Mouse (Mus musculus): ENCODE measurements around the gene Pck1. TPM values are rescaled to one million over a fixed set of nuclear protein-coding genes. Genes with fewer than 3 reads are reported as not detected.

Pck1 gene
- polyA plus RNA-seq, 1 experiment from 2014 or later, result not detected

GRCm38 (mm10) chr2:173204671-173205070 lies 51.8 kb downstream of the Pck1 start:
- no peak overlapping the region for H3K4me2 ChIP-seq (replicated peaks)
- 0 out of 2 replicates have a peak, but pooled peaks cover 4% of the 10 kb centered on the region for H3K9me3 ChIP-seq (ENCODE audit: control insufficient read depth, low read length)
- no peak overlapping the region for H3K4me3 ChIP-seq (replicated peaks; ENCODE audit: low read length)
- H3K27ac ChIP-seq, result no peak overlapping the region
- 62% methylated on average over 4 of the region's 4 CpGs for WGBS
- ATAC-seq (ENCODE audit: low FRiP score), result no peak
- no peaks in the 10 kb centered on the region for H3K36me3 ChIP-seq (replicated peaks; ENCODE audit: control insufficient read depth, insufficient read depth)
- no peak for DNase-seq (ENCODE audit: low spot score)
- H3K27me3 ChIP-seq (ENCODE audit: control insufficient read depth, insufficient read depth, low read length), result no peaks in the 10 kb centered on the region
- no peak overlapping the region for H3K9ac ChIP-seq
- H3K4me1 ChIP-seq (replicated peaks; ENCODE audit: control insufficient read depth, insufficient read depth, low read length), result no peaks in the 10 kb centered on the region

DNA sequence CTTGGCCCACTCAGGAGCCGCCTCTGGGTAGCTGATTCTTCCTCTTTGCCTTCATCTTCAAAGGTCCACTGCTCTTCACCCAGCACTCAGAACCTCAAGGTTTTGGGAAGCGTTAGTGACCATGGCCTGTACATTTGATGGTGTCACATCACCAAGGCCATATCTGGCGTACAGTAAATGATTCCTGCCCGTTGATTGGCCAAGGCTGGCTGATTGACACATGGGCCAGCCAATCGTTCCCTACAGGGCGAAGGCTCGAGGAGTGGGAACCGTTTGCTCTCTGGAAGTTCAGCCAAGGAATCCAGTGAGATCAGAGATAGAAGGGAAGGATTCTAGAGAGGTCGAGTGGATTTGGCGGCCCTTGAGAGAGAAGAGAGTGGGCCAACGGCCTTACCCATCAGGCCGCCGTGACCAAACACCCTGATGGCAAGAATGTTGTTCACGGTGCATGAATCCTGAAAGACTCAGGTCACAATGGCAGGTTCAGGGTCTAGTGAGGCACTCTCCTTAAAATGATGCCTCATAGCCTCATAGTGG lies 52.8 kb downstream of the Pck1 start:
- no peak overlapping the region for H3K4me3 ChIP-seq (replicated peaks; ENCODE audit: low read length)
- 96% methylated on average over 14 of the region's 14 CpGs for WGBS
- H3K9ac ChIP-seq, result no peak overlapping the region
- no peaks in the 10 kb centered on the region for H3K36me3 ChIP-seq (replicated peaks; ENCODE audit: control insufficient read depth, insufficient read depth)
- no peak overlapping the region for H3K4me2 ChIP-seq (replicated peaks)
- 0 out of 2 replicates have a peak, but pooled peaks cover 4% of the 10 kb centered on the region for H3K9me3 ChIP-seq (ENCODE audit: control insufficient read depth, low read length)
- no peaks in the 10 kb centered on the region for H3K4me1 ChIP-seq (replicated peaks; ENCODE audit: control insufficient read depth, insufficient read depth, low read length)
- ATAC-seq (ENCODE audit: low FRiP score) (no peak), DNase-seq (ENCODE audit: low spot score) (no peak)
- H3K27me3 ChIP-seq (ENCODE audit: control insufficient read depth, insufficient read depth, low read length), result no peaks in the 10 kb centered on the region
- H3K27ac ChIP-seq, result no peak overlapping the region

DNA sequence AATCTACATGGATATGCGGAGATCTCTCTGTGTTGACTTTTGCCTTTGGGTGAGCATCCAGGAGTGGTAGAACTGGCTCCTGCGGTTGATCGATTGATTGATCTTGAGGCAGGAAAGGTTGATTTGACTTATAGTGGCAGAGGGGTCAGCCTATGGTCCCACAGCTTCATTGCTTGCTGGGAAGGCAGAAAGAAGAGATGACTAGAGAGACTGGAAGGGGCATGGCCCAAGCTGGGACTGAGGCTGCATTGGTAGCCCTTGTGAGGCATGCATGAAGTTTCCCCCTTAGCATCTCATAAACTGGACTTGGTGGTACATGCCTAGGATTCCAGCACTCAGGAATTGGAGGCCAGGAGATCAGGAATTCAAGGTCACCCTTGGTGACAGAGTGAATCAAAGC lies 54.2 kb downstream of the Pck1 start:
- Histone ChIP-seq H3K27me3 (ENCODE audit: control insufficient read depth, insufficient read depth, low read length) (no peaks in the 10 kb centered on the region), H3K9me3 (ENCODE audit: control insufficient read depth, low read length) (0 out of 2 replicates have a peak, but pooled peaks cover 4% of the 10 kb centered on the region), H3K9ac (no peak overlapping the region), H3K36me3 (replicated peaks; ENCODE audit: control insufficient read depth, insufficient read depth) (no peaks in the 10 kb centered on the region), H3K4me3 (replicated peaks; ENCODE audit: low read length) (no peak overlapping the region), H3K4me2 (replicated peaks) (no peak overlapping the region), H3K27ac (no peak overlapping the region), H3K4me1 (replicated peaks; ENCODE audit: control insufficient read depth, insufficient read depth, low read length) (no peaks in the 10 kb centered on the region)
- ATAC-seq (ENCODE audit: low FRiP score) (no peak), DNase-seq (ENCODE audit: low spot score) (no peak)
- WGBS, result 98% methylated on average over 3 of the region's 3 CpGs

Other genes with a start within 250 kb of the Pck1 start
- gene Bmp7, start 212.7 kb upstream of the Pck1 start, polyA plus RNA-seq (2014; fragmentation: Nextera tagmentation; extraction: Ambion mirVana), result 16.7 and 18.4 TPM in 2 replicates
- gene Spo11, start 175.3 kb upstream of the Pck1 start, polyA plus RNA-seq (2014; fragmentation: Nextera tagmentation; extraction: Ambion mirVana), result 0.95 and 1.0 TPM in 2 replicates
- 111 and 117 TPM in 2 replicates for gene Rae1, start 152.9 kb upstream of the Pck1 start, polyA plus RNA-seq (2014; fragmentation: Nextera tagmentation; extraction: Ambion mirVana)
- gene Rbm38, start 132.6 kb upstream of the Pck1 start, polyA plus RNA-seq (2014; fragmentation: Nextera tagmentation; extraction: Ambion mirVana), result 13.3 and 16.4 TPM in 2 replicates
- gene Ctcfl, start 33.5 kb upstream of the Pck1 start, polyA plus RNA-seq (2014; fragmentation: Nextera tagmentation; extraction: Ambion mirVana), result 0.05 TPM in 1 of 2 replicates, not detected in the other
- gene Zbp1, start 65.9 kb downstream of the Pck1 start, polyA plus RNA-seq (2014; fragmentation: Nextera tagmentation; extraction: Ambion mirVana), result 0.27 TPM in 1 of 2 replicates, not detected in the other
- 5.3 and 5.4 TPM in 2 replicates for gene Pmepa1, start 123.5 kb downstream of the Pck1 start, polyA plus RNA-seq (2014; fragmentation: Nextera tagmentation; extraction: Ambion mirVana)

All from hindbrain, embryonic 14.5 days (tissue).